Mouse (Mus musculus) common myeloid progenitor, adult 5-6 weeks (primary cell): Measurements from ENCODE around the gene Usp12. TPM values are rescaled to one million over a fixed set of nuclear protein-coding genes. Genes with fewer than 3 reads are reported as not detected.
A peak's percentile ranks its signal among the peaks of the same experiment; 100 is the strongest.

Experiments
- ATAC-seq: replicated peaks from 2 replicates; pipeline ENCODE4 v1.8.0; 2016; ENCODE audit warnings: low read depth, mild to moderate bottlenecking, moderate TSS enrichment, inconsistent platforms; ENCODE audit not compliant: poor library complexity, severe bottlenecking
- total RNA-seq: library from RNA; stranded (forward); fragments of 200-1000, 187-1606 nt; gene quantifications from 2 replicates; pipeline ENCODE4 v1.2.3, GENCODE M21; 2017

Usp12 gene
- 35.5 and 42.5 TPM in 2 replicates for total RNA-seq

DNA sequence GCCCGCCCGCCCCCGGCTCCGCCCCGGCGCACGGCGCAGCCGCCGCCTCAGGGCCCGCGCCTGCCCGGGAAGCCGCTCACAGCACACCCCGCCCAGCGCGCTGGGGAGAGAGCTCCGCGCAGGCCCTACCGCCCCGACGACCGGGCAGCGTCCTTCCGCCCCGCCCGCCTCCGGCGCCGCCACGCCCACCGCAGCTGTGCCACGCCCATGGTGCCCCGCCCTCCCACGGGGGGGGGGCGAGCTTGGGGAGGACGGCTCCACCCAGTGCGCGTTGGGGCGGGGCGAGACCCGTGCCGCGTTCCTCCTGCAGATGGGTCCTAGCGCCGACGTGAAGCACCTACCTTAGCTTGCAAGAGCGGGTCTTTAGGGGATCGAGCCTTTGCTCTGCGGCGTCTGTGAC lies at the start of gene Usp12:
Gene Usp12, minus strand, starts transcription at position 154 of the 400 bp plus-strand sequence.
- peak; percentile 80 for ATAC-seq

DNA sequence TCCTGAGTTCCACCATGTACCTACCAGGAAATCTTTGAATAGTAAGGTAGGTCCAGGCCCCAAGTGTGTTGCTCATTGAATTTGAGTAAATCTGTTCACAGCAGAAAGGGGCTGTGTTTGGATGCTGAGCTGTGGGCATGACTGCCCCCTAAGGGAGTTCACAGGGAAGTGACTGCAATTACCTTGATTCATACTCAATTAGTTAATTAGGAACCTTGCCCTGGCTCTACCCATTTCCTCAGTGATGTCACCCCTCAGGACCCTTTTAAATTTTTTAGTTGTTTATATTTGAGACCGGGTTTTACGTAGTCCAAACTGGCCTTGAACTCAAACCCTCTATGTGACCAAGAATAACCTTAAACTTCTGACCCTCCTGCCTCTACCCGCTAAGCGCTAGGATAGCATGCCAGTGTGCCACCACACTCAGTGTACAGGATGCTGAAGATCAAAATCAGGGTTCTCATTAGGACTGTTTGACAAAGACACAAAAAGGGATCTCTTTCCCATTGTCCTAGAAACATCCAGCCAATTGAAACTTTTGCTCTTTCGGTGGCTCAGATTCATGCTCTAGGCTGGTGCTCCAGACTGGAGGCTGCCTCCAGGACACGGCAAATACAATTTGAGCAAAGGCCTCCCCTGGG lies 49.6 kb upstream of the Usp12 start:
- ATAC-seq = peak; percentile 40; the same call in 1 of the 2 replicates

DNA sequence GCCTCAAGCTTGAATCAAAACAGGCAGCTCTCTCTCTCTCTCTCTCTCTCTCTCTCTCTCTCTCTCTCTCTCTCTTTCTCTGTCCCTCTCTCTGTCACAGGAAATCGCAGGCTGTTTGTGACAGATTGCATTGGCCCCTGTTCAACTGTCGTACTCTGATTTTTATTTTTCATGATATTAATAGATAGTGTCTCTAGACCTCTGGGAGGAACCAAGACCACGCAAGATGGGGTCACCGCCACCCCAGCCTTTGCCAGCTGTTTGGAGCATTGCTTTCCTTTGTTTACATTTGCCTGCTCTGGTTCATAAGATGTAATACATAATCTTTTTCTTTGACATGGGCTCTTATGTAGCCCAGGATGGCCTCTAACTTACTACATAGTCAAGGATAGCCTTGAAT lies 47.2 kb upstream of the Usp12 start:
- no peak for ATAC-seq

DNA sequence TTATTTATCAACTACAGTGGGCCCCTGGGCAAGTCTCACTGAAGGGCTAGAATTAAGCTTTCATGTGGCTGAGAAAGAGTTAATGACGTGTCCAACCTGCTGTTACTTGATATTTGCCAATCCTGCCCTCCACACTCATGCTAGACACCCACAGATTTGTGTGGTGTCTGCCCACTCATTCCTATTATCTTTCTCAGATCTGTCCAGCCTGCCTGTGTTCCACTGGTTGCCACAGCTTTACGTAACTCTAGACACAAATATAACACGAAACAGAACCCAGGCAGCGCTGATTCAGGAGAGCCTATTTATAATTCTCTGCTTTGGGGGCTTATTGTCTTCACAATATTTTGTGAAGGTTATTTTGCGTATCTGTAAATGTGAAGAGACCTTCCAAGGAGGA lies 46.5 kb upstream of the Usp12 start:
- ATAC-seq = no peak

DNA sequence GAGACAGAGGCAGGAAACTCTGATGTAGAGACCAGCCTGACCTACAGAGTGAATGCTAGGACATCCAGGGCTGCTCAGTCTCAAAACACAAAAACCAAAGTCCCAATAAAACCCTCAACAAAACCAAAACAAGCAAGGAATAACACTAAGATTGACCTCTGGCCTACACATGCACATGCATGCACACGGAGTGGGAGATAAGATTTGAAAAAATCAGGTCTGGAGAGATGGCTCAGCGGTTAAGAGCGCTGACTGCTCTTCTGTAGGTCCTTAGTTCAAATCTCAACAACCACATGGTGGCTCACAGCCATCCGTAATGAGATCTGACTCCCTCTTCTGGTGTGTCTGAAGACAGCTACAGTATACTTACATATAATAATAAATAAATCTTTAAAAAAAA lies 45.6 kb upstream of the Usp12 start:
- no peak for ATAC-seq

DNA sequence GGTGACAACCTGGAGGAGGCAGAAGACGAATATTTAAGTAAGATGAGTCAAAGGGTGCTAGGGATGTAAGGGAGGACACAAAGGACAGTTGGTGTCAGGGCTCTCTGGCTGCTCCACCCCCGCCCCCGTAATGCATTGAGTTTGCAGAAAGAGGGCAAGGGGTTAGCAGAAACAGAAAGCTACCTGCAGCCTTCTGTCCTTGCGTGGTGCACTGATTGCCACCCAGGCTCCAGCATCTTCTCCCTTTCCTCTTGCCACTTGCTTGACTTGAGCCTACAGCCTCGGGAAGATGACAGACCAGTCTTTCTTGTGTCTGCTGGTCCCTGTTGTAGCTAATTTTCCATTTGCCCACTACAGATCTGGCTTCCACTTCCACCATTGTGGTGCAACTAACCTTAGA lies 45.0 kb upstream of the Usp12 start:
- no peak for ATAC-seq

DNA sequence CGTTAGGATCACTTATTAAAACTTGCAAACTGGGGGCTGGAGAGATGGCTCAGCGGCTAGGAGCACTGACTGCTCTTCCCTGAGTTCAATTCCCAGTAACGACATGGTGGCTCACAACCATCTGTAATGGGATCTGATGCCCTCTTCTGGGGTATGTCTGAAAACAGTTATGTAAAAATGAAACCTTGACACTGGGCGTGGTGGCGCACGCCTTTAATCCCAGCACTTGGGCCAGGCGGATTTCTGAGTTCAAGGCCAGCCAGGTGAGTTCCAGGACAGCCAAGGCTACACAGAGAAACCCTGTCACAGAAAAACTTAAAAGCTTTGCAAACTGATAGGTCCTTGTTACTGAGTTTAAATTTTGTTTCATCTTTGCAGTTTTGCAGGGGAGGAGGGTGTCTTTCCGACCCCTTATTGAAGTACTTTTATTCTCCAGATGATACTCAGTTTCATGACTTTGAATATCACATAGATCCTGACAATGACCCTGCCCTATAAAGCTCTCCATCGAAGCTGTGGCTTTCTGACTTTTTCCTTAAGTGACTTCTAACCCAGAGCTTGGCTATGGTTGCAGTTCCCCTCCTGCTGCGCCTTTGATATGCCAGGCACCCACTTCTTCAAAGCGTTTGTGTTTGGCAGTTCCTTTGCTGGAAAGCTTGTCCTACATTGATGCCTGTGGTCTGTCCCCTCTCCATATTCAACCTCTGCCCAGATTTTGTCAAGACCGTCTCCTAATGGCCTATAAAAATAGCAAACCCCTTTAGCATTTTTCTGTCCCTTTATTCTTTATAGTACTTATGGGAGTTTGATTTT lies 44.2 kb upstream of the Usp12 start:
- ATAC-seq = no peak

DNA sequence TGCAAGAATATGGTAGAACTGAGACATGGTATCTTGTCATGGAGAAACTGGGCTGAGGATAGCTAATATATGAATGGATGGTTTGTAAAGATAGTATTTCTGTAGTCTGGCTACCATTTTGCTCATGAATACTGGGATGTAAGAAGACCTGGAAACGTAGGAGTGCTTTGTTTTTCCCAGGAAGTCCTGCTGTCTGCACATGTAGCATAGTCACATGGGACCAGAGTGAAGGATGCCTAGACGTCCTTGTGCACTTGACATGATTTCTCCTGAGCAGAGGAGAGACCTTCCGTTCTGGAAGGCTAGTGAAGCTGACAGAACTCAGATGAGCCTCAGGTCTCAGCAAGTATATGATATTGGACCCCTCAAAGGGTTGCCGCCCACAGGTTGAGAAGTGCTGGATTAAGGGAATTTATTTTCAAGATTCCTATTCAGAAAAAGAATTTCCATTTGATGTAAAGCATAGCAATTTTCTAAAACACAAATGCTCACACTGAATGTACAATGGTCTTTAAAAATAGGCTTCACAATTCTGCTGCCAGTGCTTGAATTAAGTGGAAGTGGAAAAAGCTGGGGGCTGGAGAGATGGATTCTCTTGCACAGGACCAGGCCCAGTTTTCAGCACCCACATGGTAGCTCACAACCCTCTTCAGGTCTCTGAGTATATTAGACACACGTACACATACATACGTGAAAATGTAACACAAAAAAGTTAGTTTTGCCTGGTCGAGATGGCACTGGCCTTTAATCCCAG lies 43.3 kb upstream of the Usp12 start:
- ATAC-seq = no peak

DNA sequence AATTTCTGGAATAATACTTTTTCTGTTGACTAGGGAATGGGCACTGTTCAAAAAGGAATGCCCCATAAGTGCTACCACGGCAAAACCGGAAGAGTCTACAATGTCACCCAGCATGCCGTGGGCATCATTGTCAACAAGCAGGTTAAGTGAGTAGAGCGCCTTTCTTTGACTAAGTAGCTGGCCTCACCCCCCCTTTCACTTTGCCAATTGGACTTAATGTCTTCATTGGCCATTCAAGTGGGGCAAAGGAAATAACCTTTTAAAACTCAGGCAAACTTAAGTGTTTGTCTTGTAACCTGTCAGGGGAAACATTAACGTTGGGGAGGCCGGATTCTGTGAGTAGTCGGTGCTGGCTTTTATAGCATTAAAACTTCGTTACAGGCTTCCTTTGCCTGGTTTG lies 40.2 kb upstream of the Usp12 start:
- ATAC-seq = peak; percentile 7

DNA sequence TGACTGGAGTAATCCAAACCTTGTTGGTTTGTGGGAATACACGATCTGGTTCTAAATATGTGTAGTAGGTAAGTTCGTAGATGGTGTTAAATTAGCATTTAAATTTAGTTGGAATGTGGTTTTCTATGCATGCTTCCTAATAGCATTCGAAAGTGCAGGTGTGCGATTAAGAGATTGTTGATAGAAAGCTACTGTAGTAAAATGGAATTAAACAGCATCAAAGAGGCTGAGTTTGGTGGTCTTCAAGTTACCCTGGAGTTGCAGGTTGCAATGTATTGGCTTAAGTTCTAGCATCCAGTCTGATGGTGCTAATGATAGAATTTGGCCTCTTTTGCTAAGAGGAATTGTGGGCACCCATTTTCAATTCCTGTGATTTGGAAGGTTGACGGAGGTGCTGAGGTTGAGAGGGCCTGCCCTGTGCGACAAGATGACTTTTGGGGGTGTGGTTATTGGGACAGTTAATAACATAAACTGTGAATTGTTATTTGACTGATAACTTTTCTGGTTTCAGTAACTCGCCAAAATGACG lies 38.9 kb upstream of the Usp12 start:
- ATAC-seq = no peak

DNA sequence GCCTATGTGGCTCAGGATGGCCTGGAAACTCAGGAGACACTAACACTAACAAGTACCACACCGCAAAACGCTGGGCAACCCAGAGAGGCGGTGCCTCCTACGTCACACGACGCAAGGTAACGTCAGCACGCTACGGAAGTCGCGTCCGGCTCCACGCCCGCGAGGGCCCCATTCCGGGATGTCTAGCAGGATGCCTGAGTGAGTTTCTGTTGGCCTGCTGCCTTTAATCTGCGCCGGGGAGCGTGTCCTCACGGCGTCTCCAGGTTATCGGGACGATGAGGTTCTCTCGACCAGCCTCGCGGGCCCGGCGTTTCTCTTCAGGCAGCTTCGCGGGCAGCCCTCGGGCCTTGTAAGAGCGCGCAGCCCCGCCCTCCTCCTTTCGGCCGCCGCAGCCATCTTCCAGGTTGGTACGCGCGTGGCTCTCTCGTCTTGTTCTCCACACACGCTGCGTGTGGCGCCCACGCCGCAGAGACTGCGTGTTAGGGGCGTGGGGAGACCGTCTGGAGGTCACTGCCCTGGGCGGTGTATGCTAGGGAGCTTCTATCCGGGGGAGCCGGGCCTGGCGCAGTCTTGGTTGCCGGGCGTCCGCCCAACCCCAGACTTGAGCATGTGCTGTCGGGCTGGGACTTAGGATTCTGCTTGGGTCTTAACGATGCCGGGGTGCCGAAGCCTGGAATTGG lies 38.1 kb upstream of the Usp12 start, which contains the start of gene Rpl21:
Gene Rpl21, plus strand, starts transcription at position 122 of the 680 bp plus-strand sequence.
- peak; percentile 84 for ATAC-seq

DNA sequence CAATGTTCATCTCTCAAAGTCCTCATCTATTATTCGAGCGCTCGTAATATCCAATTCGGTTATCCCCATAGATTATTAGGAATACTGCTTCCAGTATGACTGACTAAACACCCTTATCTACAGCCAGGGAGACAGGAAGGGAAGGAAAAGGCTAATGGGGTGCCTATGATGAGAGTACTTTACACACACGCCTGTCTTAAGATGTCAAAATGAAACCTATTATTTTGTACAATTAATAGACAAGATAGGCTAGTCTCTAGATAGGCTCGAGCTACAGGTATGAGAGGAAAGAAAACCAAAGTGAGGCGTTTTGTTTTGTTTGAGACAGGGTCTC lies 37.6 kb upstream of the Usp12 start:
- peak; percentile 8 for ATAC-seq

DNA sequence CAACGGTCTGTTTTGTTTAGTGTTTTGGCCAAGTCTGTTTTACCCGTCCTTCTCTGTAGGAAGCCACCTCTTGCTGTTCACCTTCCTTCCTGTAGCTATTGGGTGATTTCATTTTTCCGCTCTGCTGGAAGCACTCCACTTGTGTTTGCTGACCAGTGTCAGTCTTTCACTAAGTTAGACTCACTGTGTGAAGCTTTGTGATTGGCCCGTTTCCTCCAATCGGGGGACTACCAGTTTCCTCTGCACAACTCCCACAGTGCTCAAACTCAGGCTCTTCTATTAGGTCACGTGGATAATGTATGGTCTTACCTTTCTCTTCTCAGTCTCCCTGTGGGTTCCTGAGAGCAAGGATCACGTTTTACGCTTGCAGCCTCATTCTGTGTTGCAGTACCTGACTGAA lies 34.7 kb upstream of the Usp12 start:
- peak; percentile 61 for ATAC-seq

DNA sequence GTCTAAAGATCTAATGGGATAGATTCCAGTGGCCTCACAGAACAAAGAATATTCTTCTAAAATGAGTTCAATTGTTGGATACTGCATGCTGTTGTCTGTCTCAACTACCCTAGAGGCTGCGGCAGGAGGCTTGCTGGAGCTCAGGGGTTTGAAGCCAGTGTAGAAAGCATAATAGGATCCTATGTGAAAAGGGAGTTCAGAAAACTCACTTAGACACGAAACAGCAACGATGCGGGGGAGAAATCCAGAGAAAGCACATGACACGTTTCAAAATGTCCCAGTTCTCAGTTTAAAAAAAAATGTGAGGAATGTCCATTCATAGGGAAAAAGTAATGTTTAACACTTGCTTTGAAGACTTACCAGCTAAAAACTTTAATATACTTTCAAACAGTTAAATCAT lies 28.2 kb upstream of the Usp12 start:
- no peak for ATAC-seq

DNA sequence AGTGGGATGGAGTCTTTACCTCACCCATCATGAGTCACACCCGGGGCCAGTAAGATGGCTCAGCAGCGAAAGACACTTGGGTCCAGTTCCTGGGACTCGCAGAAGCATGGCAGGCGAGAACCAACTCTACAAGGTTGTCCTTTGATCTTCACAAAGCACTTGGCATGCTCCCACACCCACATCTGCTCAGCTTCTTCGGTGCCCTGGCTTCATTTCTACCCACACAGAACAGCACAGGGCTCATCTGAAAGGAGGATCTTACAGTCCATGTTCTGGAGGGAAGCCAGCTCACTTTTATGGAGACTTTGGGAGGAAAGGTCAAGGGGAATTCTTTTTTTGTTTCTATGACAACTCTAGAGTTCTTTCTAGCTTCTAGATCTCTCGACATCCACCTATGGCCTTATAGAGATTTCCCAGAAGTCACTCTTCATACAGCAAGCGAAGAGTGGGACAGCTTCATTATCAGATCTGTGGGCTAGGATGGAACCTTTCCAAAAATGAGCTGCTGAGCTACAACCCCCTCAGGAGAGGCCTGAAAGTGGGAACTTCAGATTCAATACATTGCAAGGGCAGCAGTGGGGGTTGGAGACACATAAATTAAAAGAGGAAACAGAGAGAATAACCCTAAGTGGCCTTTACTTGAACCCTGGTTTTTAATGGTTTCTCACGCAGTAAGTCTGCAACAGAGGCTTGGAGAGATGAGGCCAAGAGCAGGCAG lies 24.3 kb upstream of the Usp12 start:
- ATAC-seq = peak; percentile 78

DNA sequence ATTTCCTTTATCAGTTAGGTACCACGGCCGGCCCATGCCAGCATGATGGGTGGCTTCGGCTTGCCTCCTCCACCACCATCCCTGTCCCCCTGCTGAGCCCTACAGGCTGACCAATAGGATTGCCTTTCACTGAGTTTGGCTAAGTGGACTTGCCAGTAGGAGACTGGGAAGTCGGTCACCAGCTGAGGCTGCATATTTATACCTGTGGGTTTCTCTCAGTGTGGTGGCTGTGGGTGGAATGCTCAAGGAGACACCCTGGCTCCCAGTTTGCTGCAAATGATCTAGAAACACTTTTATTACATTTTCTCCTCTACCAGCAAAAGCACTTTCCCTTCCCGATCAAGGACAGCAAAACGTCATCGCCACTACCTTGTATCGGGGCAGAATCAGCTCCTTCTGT lies 22.8 kb upstream of the Usp12 start:
- ATAC-seq = no peak

DNA sequence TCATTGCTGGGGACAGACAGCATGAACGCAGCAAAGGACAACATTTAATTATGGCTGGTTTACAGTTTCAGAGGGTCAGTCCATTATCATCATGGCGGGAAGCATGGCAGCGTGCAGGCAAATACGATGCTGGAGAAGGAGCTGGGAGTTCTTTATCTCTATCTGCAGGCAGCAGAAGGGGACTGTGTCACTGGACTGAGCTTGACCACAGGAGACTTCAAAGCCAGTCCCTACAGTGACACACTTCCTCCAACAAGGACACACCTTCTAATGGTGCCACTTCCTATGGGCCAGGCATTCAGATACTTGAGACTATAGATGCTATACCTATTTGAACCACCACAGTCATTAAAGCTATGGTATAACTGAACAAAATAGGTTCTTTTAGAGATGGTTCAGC lies 20.6 kb upstream of the Usp12 start:
- ATAC-seq = no peak; the same call in 1 of the 2 replicates

DNA sequence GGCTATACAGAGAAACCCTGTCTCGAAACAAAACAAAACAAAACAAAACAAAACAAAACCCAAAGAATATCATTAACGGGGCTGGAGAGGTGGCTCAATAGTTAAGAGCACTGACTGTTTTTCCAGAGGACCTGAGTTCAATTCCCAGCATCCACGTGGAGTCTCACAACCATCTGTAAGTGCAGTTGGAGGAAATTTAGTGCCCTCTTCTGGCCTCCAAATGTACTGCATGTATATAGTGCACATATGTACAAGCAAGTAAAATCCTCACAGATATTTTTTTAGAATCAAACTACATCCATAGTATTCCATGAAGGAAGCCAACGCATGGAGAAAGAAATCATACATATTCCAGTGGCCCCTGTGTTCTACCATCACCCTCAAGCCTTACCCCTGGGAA lies 18.6 kb upstream of the Usp12 start:
- ATAC-seq = no peak

DNA sequence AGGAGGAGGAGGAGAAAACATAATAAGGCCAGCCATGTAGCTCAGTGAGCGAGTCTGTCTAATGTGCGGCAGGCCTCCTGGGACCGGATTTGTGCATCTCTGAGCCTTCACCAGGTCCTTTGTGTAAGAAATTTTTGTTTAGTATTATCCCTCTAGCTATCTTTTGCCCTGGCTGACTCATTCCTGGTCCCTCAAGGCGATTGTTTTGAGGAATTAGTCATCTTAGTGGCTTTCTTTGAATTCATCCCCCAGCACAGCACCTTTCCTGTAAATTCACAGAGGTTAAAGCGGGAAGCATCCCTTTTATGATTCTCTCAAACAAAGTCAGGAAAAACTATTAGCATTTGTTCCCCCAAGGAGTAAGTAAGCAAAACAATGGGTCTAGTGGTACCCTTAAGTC lies 18.1 kb upstream of the Usp12 start:
- no peak for ATAC-seq

DNA sequence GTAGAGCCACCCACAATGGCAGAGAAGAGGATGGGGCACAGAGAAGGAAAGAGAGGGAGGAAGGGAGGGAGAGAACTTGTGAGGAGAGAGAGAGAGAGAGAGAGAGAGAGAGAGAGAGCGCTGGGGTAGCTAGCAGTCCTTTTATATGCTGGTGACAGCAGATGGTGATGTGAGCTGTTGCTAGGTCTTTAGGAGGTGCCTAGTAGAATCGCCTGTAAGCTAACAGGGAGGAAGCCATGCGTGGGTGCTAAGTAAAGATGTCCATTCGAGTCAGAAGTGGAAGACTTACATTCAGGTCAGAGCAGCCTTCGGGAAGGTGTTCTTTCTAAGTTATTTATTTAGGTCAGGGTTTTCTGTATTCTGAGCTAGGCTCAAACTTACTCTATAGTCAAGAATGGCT lies 15.1 kb upstream of the Usp12 start:
- ATAC-seq = no peak
